Mouse (Mus musculus) ZHBTc4 (cell line): ENCODE data around the gene Slitrk4.
A peak's percentile ranks its signal among the peaks of the same experiment; 100 is the strongest.

Experiments
- DNase-seq: peaks from one replicate; pipeline ENCODE4 v3.0.0-alpha.2; 2011; ENCODE audit warnings: low read depth, low spot score

The Slitrk4 gene

GRCm38 (mm10) chrX:64276290-64277125 is at the start of gene Slitrk4:
TSS of gene Slitrk4 (minus strand) at chrX:64276996.
- DNase-seq, result peak; percentile 57

- no peak for DNase-seq
Measured at GRCm38 (mm10) chrX:64319501-64319900, 42.7 kb upstream of the Slitrk4 start.

- peak; percentile 0 for DNase-seq
Measured at GRCm38 (mm10) chrX:64277991-64278301, 1.1 kb upstream of the Slitrk4 start.

GRCm38 (mm10) chrX:64277126-64277990 is 562 bp upstream of the Slitrk4 start:
- no peak for DNase-seq

GRCm38 (mm10) chrX:64275501-64276289 is 1.1 kb downstream of the Slitrk4 start:
- DNase-seq, result peak; percentile 11

- DNase-seq, result no peak
Measured at GRCm38 (mm10) chrX:64263481-64263880, 13.3 kb downstream of the Slitrk4 start.
